Mouse (Mus musculus): ENCODE results near the gene Pygo2. TPM values are rescaled to one million over a fixed set of nuclear protein-coding genes. Genes with fewer than 3 reads are reported as not detected.

The Pygo2 gene
- polyA plus RNA-seq, 1 experiment from 2014 or later, result 5.9 TPM

GRCm38 (mm10) chr3:89432606-89433005, 2.6 kb downstream of the Pygo2 start:
- peaks cover 23% of the 10 kb centered on the region for H3K4me1 ChIP-seq (ENCODE audit: insufficient read depth)
- no peak overlapping the region for H3K9ac ChIP-seq (replicated peaks)
- ATAC-seq (no peak), DNase-seq (no peak)
- H3K36me3 ChIP-seq (replicated peaks; ENCODE audit: insufficient read depth, low read length), result peaks cover 18% of the 10 kb centered on the region
- no peaks in the 10 kb centered on the region for H3K27me3 ChIP-seq (ENCODE audit: insufficient read depth, low read length)
- TF ChIP-seq CTCF (IDR thresholded peaks at IDR 0.05; ENCODE audit: low read depth) (no peak), EP300 (IDR thresholded peaks at IDR 0.05; ENCODE audit: low read depth) (no peak)
- no peak overlapping the region for H3K4me3 ChIP-seq (ENCODE audit: low read depth, low read length)
- no peaks in the 10 kb centered on the region for H3K9me3 ChIP-seq (ENCODE audit: low read length)
- no peak overlapping the region for H3K4me2 ChIP-seq (ENCODE audit: low read depth, low read length)
- H3K27ac ChIP-seq (ENCODE audit: low read depth), result no peak overlapping the region
- WGBS (ENCODE audit: insufficient replicate concordance), result 86% methylated on average over 8 of the region's 8 CpGs

GRCm38 (mm10) chr3:89434532-89434931, 4.5 kb downstream of the Pygo2 start:
- Histone ChIP-seq H3K4me3 (ENCODE audit: low read depth, low read length) (no peak overlapping the region), H3K36me3 (replicated peaks; ENCODE audit: insufficient read depth, low read length) (peaks cover 18% of the 10 kb centered on the region), H3K4me1 (ENCODE audit: insufficient read depth) (peaks cover 26% of the 10 kb centered on the region), H3K27ac (ENCODE audit: low read depth) (no peak overlapping the region), H3K9me3 (ENCODE audit: low read length) (no peaks in the 10 kb centered on the region), H3K9ac (replicated peaks) (no peak overlapping the region), H3K27me3 (ENCODE audit: insufficient read depth, low read length) (no peaks in the 10 kb centered on the region), H3K4me2 (ENCODE audit: low read depth, low read length) (no peak overlapping the region)
- ATAC-seq (no peak), DNase-seq (no peak)
- WGBS (ENCODE audit: insufficient replicate concordance), result 84% methylated on average over 11 of the region's 11 CpGs
- no peak for TF ChIP-seq EP300 (IDR thresholded peaks at IDR 0.05; ENCODE audit: low read depth)
- no peak for TF ChIP-seq CTCF (IDR thresholded peaks at IDR 0.05; ENCODE audit: low read depth)

DNA sequence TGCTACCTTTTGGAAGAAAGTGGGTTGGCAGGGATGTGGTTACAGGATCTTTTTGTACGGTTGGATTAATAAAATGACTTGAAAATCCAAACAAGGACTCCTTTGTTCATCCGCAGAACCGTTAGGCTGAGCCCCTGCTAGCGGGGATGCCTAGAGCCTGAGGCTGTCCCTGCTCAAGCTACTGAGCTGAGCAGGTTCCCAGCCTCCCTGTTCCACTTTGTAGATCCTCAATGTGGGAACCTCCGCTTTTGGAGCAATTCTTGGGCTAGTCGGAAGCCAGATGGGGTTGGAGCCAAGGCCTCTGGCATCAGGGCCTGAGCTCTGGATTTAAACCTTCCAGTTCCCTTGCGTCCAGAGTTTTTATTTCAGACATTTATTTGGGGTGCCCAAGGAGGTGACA, 5.0 kb downstream of the Pygo2 start:
- ATAC-seq (no peak), DNase-seq (no peak)
- Histone ChIP-seq H3K27me3 (ENCODE audit: insufficient read depth, low read length) (no peaks in the 10 kb centered on the region), H3K4me3 (ENCODE audit: low read depth, low read length) (no peak overlapping the region), H3K9ac (replicated peaks) (no peak overlapping the region), H3K36me3 (replicated peaks; ENCODE audit: insufficient read depth, low read length) (peaks cover 18% of the 10 kb centered on the region), H3K9me3 (ENCODE audit: low read length) (no peaks in the 10 kb centered on the region), H3K4me1 (ENCODE audit: insufficient read depth) (peaks cover 23% of the 10 kb centered on the region), H3K4me2 (ENCODE audit: low read depth, low read length) (no peak overlapping the region), H3K27ac (ENCODE audit: low read depth) (no peak overlapping the region)
- TF ChIP-seq EP300 (IDR thresholded peaks at IDR 0.05; ENCODE audit: low read depth) (no peak), CTCF (IDR thresholded peaks at IDR 0.05; ENCODE audit: low read depth) (no peak)
- 84% methylated on average over 7 of the region's 7 CpGs for WGBS (ENCODE audit: insufficient replicate concordance)

DNA sequence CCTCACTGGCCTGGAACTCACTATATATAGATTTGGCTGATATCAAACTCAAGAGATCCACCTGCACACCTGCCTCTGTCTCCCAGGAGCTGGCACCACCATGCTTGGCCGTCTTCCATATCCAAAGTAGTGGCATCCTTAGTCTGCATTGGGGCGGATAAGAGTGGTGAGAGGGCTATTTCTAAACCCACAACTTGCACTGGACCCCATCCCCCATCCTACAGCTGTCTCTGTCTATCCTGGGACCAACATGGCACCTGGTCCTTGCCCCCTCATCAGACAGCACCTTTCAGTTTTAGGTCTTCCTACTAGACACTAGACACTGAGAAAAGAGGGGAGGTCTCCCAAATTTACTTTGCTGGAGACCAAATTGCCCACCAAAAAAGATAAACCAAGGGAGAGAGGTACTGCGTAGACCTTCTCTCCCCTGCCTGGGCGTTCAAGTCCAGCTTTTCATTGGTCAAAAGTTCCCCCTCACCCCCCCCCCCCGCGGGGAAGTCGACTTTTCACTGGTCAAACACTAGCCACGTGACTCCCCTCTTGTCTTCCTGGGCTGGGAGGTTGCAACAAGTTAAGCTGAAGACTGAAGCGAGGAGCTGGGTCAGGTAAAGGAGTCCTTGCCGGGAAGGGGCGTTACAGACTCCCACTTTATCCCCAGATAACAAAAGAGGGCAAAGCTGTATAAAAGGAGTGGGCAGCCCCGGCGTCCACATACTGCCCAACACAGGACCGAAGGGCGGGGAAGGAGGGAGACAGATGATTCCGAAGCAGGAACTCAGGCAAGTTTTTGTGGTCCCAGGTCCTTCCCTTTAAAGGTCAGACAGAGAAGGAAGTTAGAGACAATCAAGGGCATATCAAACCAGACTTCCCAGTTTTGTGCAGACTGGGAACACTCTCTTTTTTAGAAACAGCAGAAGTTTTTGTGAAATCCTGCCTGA, 6.4 kb downstream of the Pygo2 start, which contains the start of gene Pbxip1:
TSS of gene Pbxip1 (plus strand) at position 531 of the 938 bp plus-strand sequence.
- WGBS (ENCODE audit: insufficient replicate concordance), result 5% methylated on average over 16 of the region's 16 CpGs
- H3K27me3 ChIP-seq (ENCODE audit: insufficient read depth, low read length), result no peaks in the 10 kb centered on the region
- peak within 1 kb of the TSS; percentile 59 for H3K27ac ChIP-seq (ENCODE audit: low read depth)
- no peaks in the 10 kb centered on the region for H3K9me3 ChIP-seq (ENCODE audit: low read length)
- peak within 1 kb of the TSS; percentile 63 for H3K4me3 ChIP-seq (ENCODE audit: low read depth, low read length)
- DNase-seq (peak; percentile 80), ATAC-seq (peak; percentile 81)
- peaks cover 18% of the 10 kb centered on the region for H3K36me3 ChIP-seq (replicated peaks; ENCODE audit: insufficient read depth, low read length)
- peak within 1 kb of the TSS; percentile 82 for H3K4me2 ChIP-seq (ENCODE audit: low read depth, low read length)
- TF ChIP-seq CTCF (IDR thresholded peaks at IDR 0.05; ENCODE audit: low read depth) (no peak), EP300 (IDR thresholded peaks at IDR 0.05; ENCODE audit: low read depth) (no peak)
- peak within 1 kb of the TSS; percentile 71 for H3K9ac ChIP-seq (replicated peaks)
- H3K4me1 ChIP-seq (ENCODE audit: insufficient read depth), result peaks cover 17% of the 10 kb centered on the region

GRCm38 (mm10) chr3:89437269-89437668, 7.3 kb downstream of the Pygo2 start:
- peak overlapping the region; percentile 59 for H3K27ac ChIP-seq (ENCODE audit: low read depth)
- DNase-seq (no peak), ATAC-seq (peak; percentile 37; the same call in 1 of the 2 replicates)
- 14% methylated on average over 5 of the region's 5 CpGs for WGBS (ENCODE audit: insufficient replicate concordance)
- no peaks in the 10 kb centered on the region for H3K27me3 ChIP-seq (ENCODE audit: insufficient read depth, low read length)
- peaks cover 18% of the 10 kb centered on the region for H3K36me3 ChIP-seq (replicated peaks; ENCODE audit: insufficient read depth, low read length)
- H3K9me3 ChIP-seq (ENCODE audit: low read length), result no peaks in the 10 kb centered on the region
- peak overlapping the region; percentile 71 for H3K9ac ChIP-seq (replicated peaks)
- peaks cover 14% of the 10 kb centered on the region for H3K4me1 ChIP-seq (ENCODE audit: insufficient read depth)
- no peak for TF ChIP-seq CTCF (IDR thresholded peaks at IDR 0.05; ENCODE audit: low read depth)
- no peak for TF ChIP-seq EP300 (IDR thresholded peaks at IDR 0.05; ENCODE audit: low read depth)
- H3K4me2 ChIP-seq (ENCODE audit: low read depth, low read length), result peak overlapping the region; percentile 82
- peak overlapping the region; percentile 63 for H3K4me3 ChIP-seq (ENCODE audit: low read depth, low read length)

DNA sequence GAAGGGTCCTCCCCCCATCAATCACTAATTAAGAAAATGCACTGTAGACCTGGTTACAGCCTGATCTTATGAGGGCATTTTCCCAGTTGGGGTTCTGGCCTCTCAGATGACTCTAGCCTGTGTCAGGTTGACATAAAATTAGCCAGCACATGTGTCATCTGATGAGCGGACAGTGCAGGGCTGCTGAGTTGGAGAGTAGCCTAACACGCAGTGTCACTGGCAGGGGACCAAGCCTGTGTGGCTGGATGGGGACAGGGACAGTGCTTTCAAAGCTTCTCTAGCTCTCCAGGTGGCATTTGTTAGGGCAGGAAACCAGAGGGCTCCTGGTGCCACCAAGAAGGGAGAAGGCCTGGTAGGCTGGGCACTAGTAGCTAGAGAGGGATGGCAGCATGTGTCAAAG, 10.7 kb downstream of the Pygo2 start:
- 70% methylated on average over 2 of the region's 2 CpGs for WGBS (ENCODE audit: insufficient replicate concordance)
- Histone ChIP-seq H3K4me2 (ENCODE audit: low read depth, low read length) (no peak overlapping the region), H3K9me3 (ENCODE audit: low read length) (no peaks in the 10 kb centered on the region), H3K27me3 (ENCODE audit: insufficient read depth, low read length) (no peaks in the 10 kb centered on the region), H3K9ac (replicated peaks) (no peak overlapping the region), H3K27ac (ENCODE audit: low read depth) (no peak overlapping the region), H3K4me3 (ENCODE audit: low read depth, low read length) (no peak overlapping the region), H3K36me3 (replicated peaks; ENCODE audit: insufficient read depth, low read length) (peaks cover 18% of the 10 kb centered on the region), H3K4me1 (ENCODE audit: insufficient read depth) (peaks cover 14% of the 10 kb centered on the region)
- ATAC-seq (no peak), DNase-seq (no peak)
- no peak for TF ChIP-seq EP300 (IDR thresholded peaks at IDR 0.05; ENCODE audit: low read depth)
- TF ChIP-seq CTCF (IDR thresholded peaks at IDR 0.05; ENCODE audit: low read depth), result no peak
